Mouse (Mus musculus): ENCODE measurements around the gene Klhdc1. TPM values are rescaled to one million over a fixed set of nuclear protein-coding genes. Genes with fewer than 3 reads are reported as not detected.

Gene Klhdc1
- polyA plus RNA-seq, 1 experiment from 2014 or later: 25.5 TPM

- DNase-seq (ENCODE audit: low spot score) (no peak), ATAC-seq (no peak)
- no peak overlapping the region for H3K27ac ChIP-seq (ENCODE audit: low read length)
Measured at GRCm38 (mm10) chr12:69318431-69318830, 77.5 kb downstream of the Klhdc1 start.

GRCm38 (mm10) chr12:69331187-69331586, 90.2 kb downstream of the Klhdc1 start:
- Histone ChIP-seq H3K27ac (ENCODE audit: low read length) (no peak overlapping the region), H3K4me1 (ENCODE audit: insufficient read depth, low read depth, low read length) (no peaks in the 10 kb centered on the region), H3K9me3 (ENCODE audit: low read length) (no peaks in the 10 kb centered on the region), H3K9ac (replicated peaks; ENCODE audit: low read depth) (no peak overlapping the region), H3K27me3 (replicated peaks; ENCODE audit: insufficient read depth, low read length) (no peaks in the 10 kb centered on the region), H3K4me2 (replicated peaks; ENCODE audit: low read depth, low read length) (no peak overlapping the region), H3K36me3 (ENCODE audit: insufficient read depth, low read length) (peaks cover 15% of the 10 kb centered on the region; the same call in 1 of the 2 replicates), H3K4me3 (ENCODE audit: low read depth, low read length) (no peak overlapping the region)
- ATAC-seq (peak; percentile 90), DNase-seq (ENCODE audit: low spot score) (peak; percentile 88)
- TF ChIP-seq EP300 (IDR thresholded peaks at IDR 0.05) (peak; percentile 68), CTCF (IDR thresholded peaks at IDR 0.05) (no peak)
- 58% methylated on average over 3 of the region's 3 CpGs for WGBS

More at GRCm38 (mm10) chr12:69318431-69318830, 77.5 kb downstream of the Klhdc1 start:
- TF ChIP-seq EP300 (IDR thresholded peaks at IDR 0.05) (no peak), CTCF (IDR thresholded peaks at IDR 0.05) (no peak)
- Histone ChIP-seq H3K9me3 (ENCODE audit: low read length) (no peaks in the 10 kb centered on the region), H3K9ac (replicated peaks; ENCODE audit: low read depth) (no peak overlapping the region), H3K27me3 (replicated peaks; ENCODE audit: insufficient read depth, low read length) (no peaks in the 10 kb centered on the region), H3K36me3 (ENCODE audit: insufficient read depth, low read length) (peaks cover 39% of the 10 kb centered on the region), H3K4me1 (ENCODE audit: insufficient read depth, low read depth, low read length) (no peaks in the 10 kb centered on the region), H3K4me2 (replicated peaks; ENCODE audit: low read depth, low read length) (no peak overlapping the region), H3K4me3 (ENCODE audit: low read depth, low read length) (no peak overlapping the region)

- no peak for DNase-seq (ENCODE audit: low spot score)
- Histone ChIP-seq H3K36me3 (ENCODE audit: insufficient read depth, low read length) (peaks cover 15% of the 10 kb centered on the region; the same call in 1 of the 2 replicates), H3K9me3 (ENCODE audit: low read length) (no peaks in the 10 kb centered on the region), H3K9ac (replicated peaks; ENCODE audit: low read depth) (no peak overlapping the region), H3K27ac (ENCODE audit: low read length) (no peak overlapping the region; the same call in 1 of the 2 replicates), H3K27me3 (replicated peaks; ENCODE audit: insufficient read depth, low read length) (no peaks in the 10 kb centered on the region), H3K4me3 (ENCODE audit: low read depth, low read length) (no peak overlapping the region), H3K4me1 (ENCODE audit: insufficient read depth, low read depth, low read length) (no peaks in the 10 kb centered on the region), H3K4me2 (replicated peaks; ENCODE audit: low read depth, low read length) (no peak overlapping the region)
- WGBS: 70% methylated on average over 1 of the region's 1 CpGs
- ATAC-seq: no peak
- TF ChIP-seq EP300 (IDR thresholded peaks at IDR 0.05) (no peak), CTCF (IDR thresholded peaks at IDR 0.05) (no peak)
Measured at GRCm38 (mm10) chr12:69332147-69332546, 91.2 kb downstream of the Klhdc1 start.

GRCm38 (mm10) chr12:69333547-69333946, 92.6 kb downstream of the Klhdc1 start:
- Histone ChIP-seq H3K27me3 (replicated peaks; ENCODE audit: insufficient read depth, low read length) (no peaks in the 10 kb centered on the region), H3K4me1 (ENCODE audit: insufficient read depth, low read depth, low read length) (no peaks in the 10 kb centered on the region), H3K27ac (ENCODE audit: low read length) (no peak overlapping the region), H3K4me2 (replicated peaks; ENCODE audit: low read depth, low read length) (no peak overlapping the region), H3K9ac (replicated peaks; ENCODE audit: low read depth) (no peak overlapping the region), H3K36me3 (ENCODE audit: insufficient read depth, low read length) (peaks cover 19% of the 10 kb centered on the region; the same call in 1 of the 2 replicates), H3K9me3 (ENCODE audit: low read length) (no peaks in the 10 kb centered on the region), H3K4me3 (ENCODE audit: low read depth, low read length) (no peak overlapping the region)
- ATAC-seq: no peak
- peak; percentile 62 for DNase-seq (ENCODE audit: low spot score)
- peak; percentile 71 for TF ChIP-seq CTCF (IDR thresholded peaks at IDR 0.05)
- TF ChIP-seq EP300 (IDR thresholded peaks at IDR 0.05): no peak
- 86% methylated on average over 2 of the region's 2 CpGs for WGBS

Other genes with a start within 250 kb of the Klhdc1 start
- gene Rps29, start 82.0 kb upstream of the Klhdc1 start, polyA plus RNA-seq (2015; fragmentation: Nextera tagmentation; extraction: Ambion mirVana): 1,546 and 1,642 TPM in 2 replicates
- gene Lrr1, start 72.4 kb upstream of the Klhdc1 start, polyA plus RNA-seq (2015; fragmentation: Nextera tagmentation; extraction: Ambion mirVana): 1.9 and 2.3 TPM in 2 replicates
- 481 and 510 TPM in 2 replicates for gene Rpl36al, start 57.1 kb upstream of the Klhdc1 start, polyA plus RNA-seq (2015; fragmentation: Nextera tagmentation; extraction: Ambion mirVana)
- 45.7 and 50.0 TPM in 2 replicates for gene Mgat2, start 57.0 kb upstream of the Klhdc1 start, polyA plus RNA-seq (2015; fragmentation: Nextera tagmentation; extraction: Ambion mirVana)
- 7.9 and 8.2 TPM in 2 replicates for gene Gm49383, start 44.1 kb upstream of the Klhdc1 start, polyA plus RNA-seq (2015; fragmentation: Nextera tagmentation; extraction: Ambion mirVana)
- 5.8 and 6.3 TPM in 2 replicates for gene Dnaaf2, start 42.7 kb upstream of the Klhdc1 start, polyA plus RNA-seq (2015; fragmentation: Nextera tagmentation; extraction: Ambion mirVana)
- gene Gm49384, start 36.9 kb upstream of the Klhdc1 start, polyA plus RNA-seq (2015; fragmentation: Nextera tagmentation; extraction: Ambion mirVana): 6.3 and 6.4 TPM in 2 replicates
- 5.3 and 6.1 TPM in 2 replicates for gene Pole2, start 13.0 kb upstream of the Klhdc1 start, polyA plus RNA-seq (2015; fragmentation: Nextera tagmentation; extraction: Ambion mirVana)
- gene Klhdc2, start 55.5 kb downstream of the Klhdc1 start, polyA plus RNA-seq (2015; fragmentation: Nextera tagmentation; extraction: Ambion mirVana): 82.1 and 83.9 TPM in 2 replicates
- 65.5 and 68.5 TPM in 2 replicates for gene Nemf, start 116.0 kb downstream of the Klhdc1 start, polyA plus RNA-seq (2015; fragmentation: Nextera tagmentation; extraction: Ambion mirVana)
- gene Arf6, start 131.0 kb downstream of the Klhdc1 start, polyA plus RNA-seq (2015; fragmentation: Nextera tagmentation; extraction: Ambion mirVana): 86.3 and 92.5 TPM in 2 replicates
- gene Gm9887, start 131.3 kb downstream of the Klhdc1 start, polyA plus RNA-seq (2015; fragmentation: Nextera tagmentation; extraction: Ambion mirVana): 2.6 and 3.2 TPM in 2 replicates

Measured in lung, postnatal 0 days (tissue).